1 mouse cellular context compared by ENCODE assay signal in genomic region chr1:134414501-134415167, GRCm38 (mm10).
TF ChIP-seq lines count a peak whose summit lies in the region.

No protein-coding gene starts in this region.

TF ChIP-seq in MEL, 35 proteins besides CTCF, POLR2A, EP300 and RAD21:
- TF ChIP-seq MAZ (IDR thresholded peaks at IDR 0.05; ENCODE audit: low read depth, low read length) (no peak), USF1 (IDR thresholded peaks at IDR 0.05; ENCODE audit: low read depth, low read length) (peak; percentile 59), POLR2AphosphoS2 (IDR thresholded peaks at IDR 0.05; ENCODE audit: low read length) (peak; percentile 36), MAFK (IDR thresholded peaks at IDR 0.05; ENCODE audit: borderline replicate concordance, low read depth, low read length) (no peak)
